Mouse (Mus musculus) CH12.LX (cell line): ENCODE results near the gene Hspa1l. TPM values are rescaled to one million over a fixed set of nuclear protein-coding genes. Genes with fewer than 3 reads are reported as not detected.

ENCODE experiments used
- DNase-seq: peaks from one replicate; pipeline ENCODE4 v3.0.0-alpha.2; 2013; ENCODE audit errors: extremely low read depth
- H3K27ac ChIP-seq: 2 replicates; pipeline ENCODE4 v1.5.1; 2012; ENCODE audit warnings: low read depth, mild to moderate bottlenecking, control low read depth, moderate library complexity; ENCODE audit not compliant: insufficient read depth
- H3K27me3 ChIP-seq: replicated peaks from 2 replicates; pipeline ENCODE3; 2012; ENCODE audit warnings: inconsistent platforms
- H3K36me3 ChIP-seq, 2 experiments: replicated peaks in 1 of 2; 2 replicates each; pipeline versions ENCODE3 to v1.6.1; 2012; ENCODE audit warnings: inconsistent platforms in 1 of 2, low read length in 1 of 2, mild to moderate bottlenecking in 1 of 2, mixed read lengths in 1 of 2, moderate library complexity in 1 of 2; ENCODE audit not compliant: control insufficient read depth in 1 of 2, insufficient read depth in 1 of 2
- H3K4me1 ChIP-seq, 2 experiments: 2 replicates each; pipeline ENCODE4 v1.6.1; 2012; ENCODE audit warnings: inconsistent platforms in 1 of 2, moderate library complexity in 1 of 2; ENCODE audit not compliant: insufficient read depth in 2 of 2, control insufficient read depth in 1 of 2
- H3K4me2 ChIP-seq: 2 replicates; pipeline ENCODE4 v1.6.1; 2012; ENCODE audit warnings: low read depth, mild to moderate bottlenecking, control low read depth; ENCODE audit not compliant: poor library complexity, insufficient read depth, severe bottlenecking
- H3K4me3 ChIP-seq, 3 experiments: fragments of 150-350 bp in 1 of 3; sonication (generic) in 1 of 3; replicated peaks in 1 of 3; 2 replicates each; pipeline versions ENCODE3 to v1.5.1; 2011 to 2012; ENCODE audit warnings: low read depth in 2 of 3, low read length in 2 of 3, mild to moderate bottlenecking in 2 of 3, moderate library complexity in 2 of 3, control low read depth in 1 of 3, improper control_type of control experiment in 1 of 3, inconsistent platforms in 1 of 3, mixed read lengths in 1 of 3; ENCODE audit not compliant: poor library complexity in 1 of 3
- H3K79me2 ChIP-seq: replicated peaks from 2 replicates; pipeline ENCODE4 v1.6.1; 2012; ENCODE audit warnings: mild to moderate bottlenecking, moderate library complexity; ENCODE audit not compliant: control insufficient read depth, poor library complexity, insufficient read depth, severe bottlenecking; ENCODE audit errors: extremely low read depth
- H3K9ac ChIP-seq: 2 replicates; pipeline ENCODE4 v1.6.1; 2012; ENCODE audit warnings: low read depth, mild to moderate bottlenecking, control low read depth, moderate library complexity; ENCODE audit not compliant: insufficient read depth
- H3K9me3 ChIP-seq: replicated peaks from 2 replicates; pipeline ENCODE3; 2012; ENCODE audit warnings: low read length, inconsistent platforms, mixed read lengths
- BHLHE40 ChIP-seq: IDR thresholded peaks from 2 replicates; pipeline ENCODE4 v1.6.1; 2011; ENCODE audit warnings: mild to moderate bottlenecking, low read depth, low read length, improper control_type of control experiment
- CHD1 ChIP-seq: IDR thresholded peaks from 2 replicates; pipeline ENCODE4 v1.6.1; 2012; ENCODE audit warnings: low read depth, low read length, improper control_type of control experiment, inconsistent platforms
- CHD2 ChIP-seq: IDR thresholded peaks from 2 replicates; pipeline ENCODE4 v1.6.1; 2011; ENCODE audit warnings: low read length, improper control_type of control experiment
- HCFC1 ChIP-seq: IDR thresholded peaks from 2 replicates; pipeline ENCODE4 v1.6.1; 2012; ENCODE audit warnings: low read depth, mild to moderate bottlenecking, inconsistent platforms, low read length, improper control_type of control experiment
- IRF4 ChIP-seq: IDR thresholded peaks from 2 replicates; pipeline ENCODE4 v1.6.1; 2014; ENCODE audit warnings: low read depth, mild to moderate bottlenecking, inconsistent platforms, low read length, improper control_type of control experiment
- JUN ChIP-seq: IDR thresholded peaks from 2 replicates; pipeline ENCODE4 v1.6.1; 2011; ENCODE audit warnings: low read depth, mild to moderate bottlenecking, low read length, improper control_type of control experiment, moderate library complexity; ENCODE audit not compliant: insufficient read depth
- JUND ChIP-seq: conservative IDR thresholded peaks from 2 replicates; pipeline ENCODE4 v1.6.1; 2011; ENCODE audit warnings: low read depth, low read length, improper control_type of control experiment
- KAT2A ChIP-seq: IDR thresholded peaks from 2 replicates; pipeline ENCODE4 v1.6.1; 2012; ENCODE audit warnings: low read length, improper control_type of control experiment, inconsistent platforms; ENCODE audit not compliant: insufficient replicate concordance
- MAX ChIP-seq: IDR thresholded peaks from 2 replicates; pipeline ENCODE4 v1.6.1; 2011; ENCODE audit warnings: low read length, improper control_type of control experiment
- MEF2A ChIP-seq: IDR thresholded peaks from 2 replicates; pipeline ENCODE4 v1.6.1; 2014; ENCODE audit warnings: low read depth, mild to moderate bottlenecking, inconsistent platforms, low read length, improper control_type of control experiment, borderline replicate concordance
- MXI1 ChIP-seq: IDR thresholded peaks from 2 replicates; pipeline ENCODE4 v1.6.1; 2011; ENCODE audit warnings: mild to moderate bottlenecking, low read depth, low read length, improper control_type of control experiment
- MYC ChIP-seq: IDR thresholded peaks from 2 replicates; pipeline ENCODE4 v1.6.1; 2011; ENCODE audit warnings: low read depth, mild to moderate bottlenecking, improper control_type of control experiment, low read length
- NELFE ChIP-seq: IDR thresholded peaks from 2 replicates; pipeline ENCODE4 v1.6.1; 2011; ENCODE audit warnings: low read depth, low read length, improper control_type of control experiment
- NRF1 ChIP-seq: IDR thresholded peaks from 2 replicates; pipeline ENCODE4 v1.6.1; 2014; ENCODE audit warnings: low read depth, mild to moderate bottlenecking, inconsistent platforms, low read length, improper control_type of control experiment, moderate library complexity
- PAX5 ChIP-seq: IDR thresholded peaks from 2 replicates; pipeline ENCODE4 v1.6.1; 2012; ENCODE audit warnings: low read length, inconsistent platforms, mixed read lengths
- POLR2A ChIP-seq: IDR thresholded peaks from 2 replicates; pipeline ENCODE4 v1.6.1; 2011; ENCODE audit warnings: low read depth, mild to moderate bottlenecking, improper control_type of control experiment, low read length
- RAD21 ChIP-seq: IDR thresholded peaks from 2 replicates; pipeline ENCODE4 v1.6.1; 2011; ENCODE audit warnings: low read depth, mild to moderate bottlenecking, low read length, improper control_type of control experiment, moderate library complexity
- RCOR1 ChIP-seq: conservative IDR thresholded peaks from 2 replicates; pipeline ENCODE4 v1.6.1; 2012; ENCODE audit warnings: low read depth, mild to moderate bottlenecking, inconsistent platforms, low read length, improper control_type of control experiment
- SIN3A ChIP-seq: IDR thresholded peaks from 2 replicates; pipeline ENCODE4 v1.6.1; 2012; ENCODE audit warnings: low read length, improper control_type of control experiment, inconsistent platforms
- SMC3 ChIP-seq: IDR thresholded peaks from 2 replicates; pipeline ENCODE4 v1.6.1; 2011; ENCODE audit warnings: low read depth, low read length, improper control_type of control experiment
- TBP ChIP-seq: conservative IDR thresholded peaks from 2 replicates; pipeline ENCODE4 v1.6.1; 2011; ENCODE audit warnings: low read depth, low read length, improper control_type of control experiment
- TCF12 ChIP-seq: IDR thresholded peaks from 2 replicates; pipeline ENCODE4 v1.6.1; 2014; ENCODE audit warnings: low read depth, mild to moderate bottlenecking, inconsistent platforms, low read length, improper control_type of control experiment
- UBTF ChIP-seq: IDR thresholded peaks from 2 replicates; pipeline ENCODE4 v1.6.1; 2012; ENCODE audit warnings: low read depth, mild to moderate bottlenecking, inconsistent platforms, low read length, improper control_type of control experiment, moderate library complexity
- ZMIZ1 ChIP-seq: IDR thresholded peaks from 2 replicates; pipeline ENCODE4 v1.6.1; 2012; ENCODE audit warnings: low read depth, mild to moderate bottlenecking, inconsistent platforms, low read length, improper control_type of control experiment
- dilution Hi-C: fragments of 300-500 bp; cut with MboI; formaldehyde crosslinking; loops from 2 replicates; pipeline ENCODE4 v1.14.3; 2020; ENCODE audit warnings: low sequenced_read_pairs; ENCODE audit not compliant: extremely low pct_unique_long_range_greater_than_20kb, extremely low pct_ligation_motif_present
- in situ Hi-C: fragments of 300-500 bp; cut with MboI; formaldehyde crosslinking; loops from 3 replicates; pipeline ENCODE4 v1.14.3; 2019; ENCODE audit warnings: low sequenced_read_pairs, low pct_ligation_motif_present, low pct_unique_long_range_greater_than_20kb, mixed read lengths
- polyA plus RNA-seq: library from polyadenylated mRNA; unstranded; fragments of >175 nt; gene quantifications from 2 replicates; pipeline ENCODE4 v1.2.1, GENCODE M21; 2012; ENCODE audit warnings: low read depth; ENCODE audit not compliant: insufficient read length
- total RNA-seq, 2 experiments: library from RNA; depleted of rRNA; stranded (reverse); fragments of 300-350 nt in 1 of 2; fragments of >200 nt in 1 of 2; gene quantifications; 2 replicates each; pipeline ENCODE4 v1.2.3; 2012 to 2014

The Hspa1l gene
- total and polyA plus RNA-seq, 3 experiments, result 0.30 to 1.4 TPM; not detected in 1

GRCm38 (mm10) chr17:35001452-35002152 lies 29.1 kb downstream of the Hspa1l start:
- in situ Hi-C loops, result no loop called here
- peak overlapping the region; percentile 100 for H3K9ac ChIP-seq
- peaks cover 7 to 8% of the 10 kb centered on the region in 2 experiments; a peak in 3 of 4 replicates for H3K4me1 ChIP-seq
- H3K4me3 ChIP-seq, result peak overlapping the region; percentile 84 to 94 (median 86)
- peak overlapping the region; percentile 14; the same call in 1 of the 2 replicates for H3K4me2 ChIP-seq
- dilution Hi-C loops, result no loop called here
- TF ChIP-seq MAX, result peak; percentile 62; the same call in 1 of the 2 replicates
- TF ChIP-seq PAX5, result no peak
- no peak for TF ChIP-seq RAD21
- peak; percentile 80; the same call in 1 of the 2 replicates for TF ChIP-seq CHD1
- TF ChIP-seq NRF1, result no peak
- 0 out of 2 replicates have a peak, but pooled peaks have one; percentile 13 for TF ChIP-seq RCOR1
- peak; percentile 30; the same call in 1 of the 2 replicates for TF ChIP-seq BHLHE40
- no peak for TF ChIP-seq JUN
- 0 out of 2 replicates have a peak, but pooled peaks have one; percentile 17 for TF ChIP-seq UBTF
- TF ChIP-seq MXI1, result peak; percentile 51; the same call in 1 of the 2 replicates
- 0 out of 2 replicates have a peak, but pooled peaks have one; percentile 37 for TF ChIP-seq IRF4
- TF ChIP-seq TBP, result 0 out of 2 replicates have a peak, but pooled peaks have one; percentile 25
- TF ChIP-seq MEF2A, result no peak
- TF ChIP-seq NELFE, result no peak
- TF ChIP-seq KAT2A, result 0 out of 2 replicates have a peak, but pooled peaks have one; percentile 37
- TF ChIP-seq MYC, result peak; percentile 79
- TF ChIP-seq SMC3, result no peak
- TF ChIP-seq POLR2A, result peak; percentile 12
- TF ChIP-seq JUND, result no peak
- TF ChIP-seq HCFC1, result no peak
- TF ChIP-seq ZMIZ1, result peak; percentile 56
- TF ChIP-seq CHD2, result no peak
- TF ChIP-seq TCF12, result peak; percentile 36; the same call in 1 of the 2 replicates
- TF ChIP-seq SIN3A, result peak; percentile 22; the same call in 1 of the 2 replicates
- TF ChIP-seq, all 38 proteins: peak for 14
- peak; percentile 58 for DNase-seq
- Histone ChIP-seq H3K9me3 (peaks cover 34% of the 10 kb centered on the region), H3K79me2 (peaks cover 36% of the 10 kb centered on the region), H3K27me3 (no peaks in the 10 kb centered on the region), H3K27ac (peak overlapping the region; percentile 100), H3K36me3 (peaks cover 48 to 57% of the 10 kb centered on the region in 2 experiments)
